Mouse (Mus musculus) limb, embryonic 11.5 days (tissue): Measurements from ENCODE around the gene Arhgap15. TPM values are rescaled to one million over a fixed set of nuclear protein-coding genes. Genes with fewer than 3 reads are reported as not detected.

ENCODE experiments used
- ATAC-seq: fragments of 200-750 bp; cut with Nextera tagmentation; 2 replicates; pipeline ENCODE4 v1.8.0; 2017; ENCODE audit warnings: low read depth; ENCODE audit not compliant: insufficient number of reproducible peaks, low FRiP score, low TSS enrichment
- DNase-seq: peaks from one replicate; pipeline ENCODE4 v3.0.0-alpha.2; 2015; ENCODE audit warnings: low spot score
- H3K27ac ChIP-seq: fragments of 300-500 bp; sonication (generic); replicated peaks from 2 replicates; pipeline ENCODE4 v1.5.1; 2014; ENCODE audit warnings: low read depth, mild to moderate bottlenecking, low read length
- H3K27me3 ChIP-seq: fragments of 300-500 bp; sonication (generic); 2 replicates; pipeline ENCODE4 v1.6.1; 2014; ENCODE audit warnings: mild to moderate bottlenecking, low read length, mixed read lengths; ENCODE audit not compliant: control insufficient read depth, insufficient read depth
- H3K36me3 ChIP-seq: fragments of 300-500 bp; sonication (generic); 2 replicates; pipeline ENCODE4 v1.6.1; 2014; ENCODE audit warnings: mild to moderate bottlenecking, low read length, moderate library complexity, mixed read lengths; ENCODE audit not compliant: control insufficient read depth, insufficient read depth
- H3K4me1 ChIP-seq: fragments of 300-500 bp; sonication (generic); 2 replicates; pipeline ENCODE4 v1.6.1; 2014; ENCODE audit warnings: low read length, mixed read lengths; ENCODE audit not compliant: control insufficient read depth, insufficient read depth
- H3K4me2 ChIP-seq: fragments of 300-500 bp; sonication (generic); 2 replicates; pipeline ENCODE4 v1.6.1; 2014; ENCODE audit warnings: low read depth, mild to moderate bottlenecking, moderate library complexity; ENCODE audit not compliant: severe bottlenecking
- H3K4me3 ChIP-seq: fragments of 300-500 bp; sonication (generic); 2 replicates; pipeline ENCODE4 v1.5.1; 2014; ENCODE audit warnings: low read depth, low read length
- H3K9ac ChIP-seq: fragments of 300-500 bp; sonication (generic); 2 replicates; pipeline ENCODE4 v1.6.1; 2014; ENCODE audit warnings: mild to moderate bottlenecking, low read length
- H3K9me3 ChIP-seq: fragments of 300-500 bp; sonication (generic); 2 replicates; pipeline ENCODE4 v1.6.1; 2016; ENCODE audit warnings: low read length; ENCODE audit not compliant: control insufficient read depth
- WGBS: fragments of 180-500 bp; shearing (Covaris S2); extraction: QIAGEN DNeasy Blood & Tissue Kit; methylation state at CpG from one replicate; pipeline ENCODE4 v1.1.7; 2014; 5-methylcytosine and 5-hydroxymethylcytosine counted together
- polyA plus RNA-seq: library from polyadenylated mRNA; unstranded; fragments of >200 nt; fragmentation: Nextera tagmentation; extraction: Ambion mirVana; gene quantifications from 2 replicates; pipeline ENCODE4 v1.2.1, GENCODE M21; 2014

The Arhgap15 gene
- polyA plus RNA-seq, 1 experiment from 2014 or later: 0.32 TPM

DNA sequence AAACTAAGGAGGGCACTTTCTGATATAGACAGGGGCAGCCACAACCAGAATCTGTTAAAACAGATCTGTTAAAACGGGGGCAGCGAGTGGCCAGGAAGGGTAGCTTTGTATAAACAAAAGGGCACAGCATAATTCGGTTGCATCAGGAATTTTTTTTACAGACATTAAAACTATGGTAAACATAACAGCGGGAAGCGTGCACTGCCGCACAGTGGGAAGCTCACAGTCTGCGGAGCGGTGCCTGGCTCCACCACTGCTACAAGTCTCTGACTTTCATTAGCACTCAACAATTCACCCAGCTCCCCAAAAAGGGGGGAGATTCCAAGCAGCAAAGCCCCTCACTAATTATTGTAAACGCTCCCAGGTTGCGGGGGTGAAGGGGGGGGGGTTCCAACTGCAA lies 562.6 kb downstream of the Arhgap15 start:
- WGBS: 5% methylated on average over 10 of the region's 10 CpGs
- Histone ChIP-seq H3K9ac (no peak overlapping the region), H3K36me3 (no peaks in the 10 kb centered on the region), H3K27me3 (no peaks in the 10 kb centered on the region), H3K27ac (no peak overlapping the region), H3K4me2 (peak overlapping the region; percentile 38), H3K4me3 (no peak overlapping the region), H3K4me1 (no peaks in the 10 kb centered on the region; the same call in 1 of the 2 replicates), H3K9me3 (no peaks in the 10 kb centered on the region)
- DNase-seq (peak; percentile 50), ATAC-seq (peak; percentile 72; the same call in 1 of the 2 replicates)

- WGBS: 70% methylated on average over 3 of the region's 3 CpGs
- Histone ChIP-seq H3K27ac (no peak overlapping the region), H3K36me3 (no peaks in the 10 kb centered on the region), H3K4me3 (no peak overlapping the region), H3K4me1 (no peaks in the 10 kb centered on the region; the same call in 1 of the 2 replicates), H3K9me3 (no peaks in the 10 kb centered on the region), H3K27me3 (no peaks in the 10 kb centered on the region), H3K9ac (no peak overlapping the region), H3K4me2 (no peak overlapping the region)
- no peak for DNase-seq
- ATAC-seq: no peak
Observed at GRCm38 (mm10) chr2:44313573-44313972, 564.9 kb downstream of the Arhgap15 start.

DNA sequence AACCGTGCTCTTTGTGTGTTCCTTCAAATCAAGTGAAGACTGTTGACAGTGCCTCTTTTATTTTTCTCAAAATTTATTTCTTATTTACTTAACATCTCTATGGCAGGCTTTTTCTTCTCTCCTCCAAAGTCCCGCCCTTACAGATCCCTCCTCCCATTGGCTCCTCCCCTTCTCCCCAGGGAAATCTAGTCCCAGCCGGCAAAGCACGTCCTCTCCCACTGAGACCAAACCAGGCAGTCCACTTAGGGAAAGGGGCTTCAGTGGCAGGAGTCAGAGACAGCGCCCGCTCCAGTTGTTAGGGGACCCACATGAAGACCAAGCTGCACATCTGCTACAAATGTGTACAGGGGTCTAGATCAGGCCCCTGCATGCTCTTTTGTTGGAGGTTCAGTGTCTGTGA lies 569.8 kb downstream of the Arhgap15 start:
- Histone ChIP-seq H3K4me1 (no peaks in the 10 kb centered on the region), H3K9me3 (no peaks in the 10 kb centered on the region), H3K27me3 (no peaks in the 10 kb centered on the region), H3K27ac (no peak overlapping the region), H3K9ac (no peak overlapping the region), H3K36me3 (no peaks in the 10 kb centered on the region), H3K4me3 (no peak overlapping the region), H3K4me2 (no peak overlapping the region)
- ATAC-seq (no peak), DNase-seq (no peak)
- WGBS: 70% methylated on average over 6 of the region's 6 CpGs

- H3K4me2 ChIP-seq: no peak overlapping the region
- ATAC-seq (no peak), DNase-seq (no peak)
- no peaks in the 10 kb centered on the region for H3K9me3 ChIP-seq
- H3K27ac ChIP-seq: no peak overlapping the region
- H3K9ac ChIP-seq: no peak overlapping the region
- no peak overlapping the region for H3K4me3 ChIP-seq
- WGBS: 86% methylated on average over 4 of the region's 4 CpGs
- no peaks in the 10 kb centered on the region for H3K4me1 ChIP-seq
- H3K36me3 ChIP-seq: no peaks in the 10 kb centered on the region
- no peaks in the 10 kb centered on the region for H3K27me3 ChIP-seq
Observed at GRCm38 (mm10) chr2:44319479-44319878, 570.9 kb downstream of the Arhgap15 start.

- Histone ChIP-seq H3K27me3 (no peaks in the 10 kb centered on the region), H3K4me1 (no peaks in the 10 kb centered on the region), H3K9ac (no peak overlapping the region), H3K4me3 (no peak overlapping the region), H3K4me2 (no peak overlapping the region), H3K27ac (no peak overlapping the region), H3K9me3 (no peaks in the 10 kb centered on the region), H3K36me3 (no peaks in the 10 kb centered on the region)
- no peak for ATAC-seq
- WGBS: 95% methylated on average over 4 of the region's 4 CpGs
- DNase-seq: no peak
Observed at GRCm38 (mm10) chr2:44323813-44324212, 575.2 kb downstream of the Arhgap15 start.

- Histone ChIP-seq H3K4me3 (no peak overlapping the region), H3K9ac (no peak overlapping the region), H3K36me3 (no peaks in the 10 kb centered on the region), H3K27ac (no peak overlapping the region), H3K27me3 (no peaks in the 10 kb centered on the region), H3K4me1 (no peaks in the 10 kb centered on the region), H3K9me3 (no peaks in the 10 kb centered on the region), H3K4me2 (no peak overlapping the region)
- 81% methylated on average over 4 of the region's 4 CpGs for WGBS
- ATAC-seq: no peak
- DNase-seq: no peak
Observed at GRCm38 (mm10) chr2:44333295-44333694, 584.7 kb downstream of the Arhgap15 start.

DNA sequence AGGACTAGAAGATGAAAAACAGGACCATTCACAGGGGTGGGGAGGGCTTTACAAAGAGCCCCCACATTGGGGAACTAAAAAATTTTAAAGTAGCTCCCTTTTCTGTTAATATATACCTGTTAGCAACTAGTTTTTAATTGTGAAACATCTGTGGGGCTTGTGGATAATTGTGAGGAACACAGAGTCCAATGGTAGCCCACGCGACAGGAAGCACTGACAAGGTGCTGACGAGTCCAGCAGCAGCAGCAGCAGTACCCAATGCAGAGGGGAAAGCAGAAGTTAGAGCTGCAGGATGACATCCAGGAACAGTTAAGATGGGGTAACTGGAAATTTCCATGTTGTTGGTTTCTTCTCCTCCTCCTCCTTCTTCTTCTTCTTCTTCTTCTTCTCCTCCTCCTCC lies 585.4 kb downstream of the Arhgap15 start:
- no peak overlapping the region for H3K4me3 ChIP-seq
- ATAC-seq (no peak), DNase-seq (no peak)
- 55% methylated on average over 3 of the region's 3 CpGs for WGBS
- H3K36me3 ChIP-seq: no peaks in the 10 kb centered on the region
- no peak overlapping the region for H3K27ac ChIP-seq
- H3K4me1 ChIP-seq: no peaks in the 10 kb centered on the region
- H3K9ac ChIP-seq: no peak overlapping the region
- H3K4me2 ChIP-seq: no peak overlapping the region
- H3K9me3 ChIP-seq: no peaks in the 10 kb centered on the region
- no peaks in the 10 kb centered on the region for H3K27me3 ChIP-seq

- Histone ChIP-seq H3K9ac (no peak overlapping the region), H3K27ac (no peak overlapping the region), H3K9me3 (no peaks in the 10 kb centered on the region), H3K4me3 (no peak overlapping the region), H3K4me2 (no peak overlapping the region), H3K4me1 (no peaks in the 10 kb centered on the region), H3K36me3 (no peaks in the 10 kb centered on the region), H3K27me3 (no peaks in the 10 kb centered on the region)
- ATAC-seq (no peak), DNase-seq (no peak)
- WGBS: 42% methylated on average over 2 of the region's 2 CpGs
Observed at GRCm38 (mm10) chr2:44334517-44334916, 585.9 kb downstream of the Arhgap15 start.

- Histone ChIP-seq H3K36me3 (no peaks in the 10 kb centered on the region), H3K9me3 (no peaks in the 10 kb centered on the region), H3K9ac (no peak overlapping the region), H3K4me3 (no peak overlapping the region), H3K27ac (no peak overlapping the region), H3K4me1 (peaks cover 6% of the 10 kb centered on the region), H3K4me2 (no peak overlapping the region), H3K27me3 (no peaks in the 10 kb centered on the region)
- 61% methylated on average over 5 of the region's 5 CpGs for WGBS
- ATAC-seq: no peak
- DNase-seq: no peak
Observed at GRCm38 (mm10) chr2:44336720-44337354, 588.2 kb downstream of the Arhgap15 start.
